Mouse (Mus musculus) yolk sac, embryonic 10.5 days (tissue): ENCODE measurements at regions not wholly inside any gene's neighbourhood (a gene's known extent, or its start where the extent isn't known, plus 50 kb on each side); places are given as distances from the start of the nearest gene placed in this dataset.

ENCODE experiments used
- DNase-seq: peaks from one replicate; pipeline ENCODE4 v3.0.0-alpha.2; 2017; ENCODE audit warnings: low spot score

- peak; percentile 31 for DNase-seq
Measured at GRCm38 (mm10) chr3:147278602-147279001, 426.4 kb downstream of the Ttll7 start.

- no peak for DNase-seq
Measured at GRCm38 (mm10) chr3:147283724-147284123, 431.6 kb downstream of the Ttll7 start.

GRCm38 (mm10) chr3:147284357-147284756 lies 432.2 kb downstream of the Ttll7 start:
- no peak for DNase-seq

GRCm38 (mm10) chr3:147285496-147285895 lies 433.3 kb downstream of the Ttll7 start:
- DNase-seq = no peak

GRCm38 (mm10) chr3:147287503-147287902 lies 435.3 kb downstream of the Ttll7 start:
- no peak for DNase-seq

- no peak for DNase-seq
Measured at GRCm38 (mm10) chr3:147291696-147292327, 439.6 kb downstream of the Ttll7 start.

- no peak for DNase-seq
Measured at GRCm38 (mm10) chr3:147298065-147298464, 445.9 kb downstream of the Ttll7 start.

GRCm38 (mm10) chr3:147325522-147325921 lies 473.4 kb downstream of the Ttll7 start:
- no peak for DNase-seq

GRCm38 (mm10) chr3:147334301-147334700 lies 482.1 kb downstream of the Ttll7 start:
- DNase-seq = no peak

- DNase-seq = no peak
Measured at GRCm38 (mm10) chr3:147335286-147335685, 483.1 kb downstream of the Ttll7 start.

GRCm38 (mm10) chr3:147339427-147339826 lies 487.3 kb downstream of the Ttll7 start:
- DNase-seq = no peak

- peak; percentile 2 for DNase-seq
Measured at GRCm38 (mm10) chr3:147347278-147348039, 495.3 kb downstream of the Ttll7 start.

GRCm38 (mm10) chr3:147387077-147387476 lies 534.9 kb downstream of the Ttll7 start:
- DNase-seq = no peak

- DNase-seq = no peak
Measured at GRCm38 (mm10) chr3:147398298-147398697, 546.1 kb downstream of the Ttll7 start.

- no peak for DNase-seq
Measured at GRCm38 (mm10) chr3:147412274-147412673, 560.1 kb downstream of the Ttll7 start.

GRCm38 (mm10) chr3:147416926-147417325 lies 564.8 kb downstream of the Ttll7 start:
- no peak for DNase-seq

- no peak for DNase-seq
Measured at GRCm38 (mm10) chr3:147419129-147419528, 567.0 kb downstream of the Ttll7 start.

GRCm38 (mm10) chr3:147422196-147422595 lies 570.0 kb downstream of the Ttll7 start:
- DNase-seq = no peak

- DNase-seq = no peak
Measured at GRCm38 (mm10) chr3:147423895-147424575, 571.9 kb downstream of the Ttll7 start.

GRCm38 (mm10) chr3:147428837-147429236 lies 576.7 kb downstream of the Ttll7 start:
- no peak for DNase-seq

- DNase-seq = no peak
Measured at GRCm38 (mm10) chr3:147442925-147443690, 590.9 kb downstream of the Ttll7 start.

GRCm38 (mm10) chr3:147443691-147443960 lies 591.5 kb downstream of the Ttll7 start:
- DNase-seq = no peak
